Mouse (Mus musculus): ENCODE measurements around the gene Ecm1. TPM values are rescaled to one million over a fixed set of nuclear protein-coding genes. Genes with fewer than 3 reads are reported as not detected.

Ecm1 gene
- 23.7 and 35.8 TPM in 2 replicates for polyA plus RNA-seq (2015; fragmentation: Nextera tagmentation; extraction: Ambion mirVana)

DNA sequence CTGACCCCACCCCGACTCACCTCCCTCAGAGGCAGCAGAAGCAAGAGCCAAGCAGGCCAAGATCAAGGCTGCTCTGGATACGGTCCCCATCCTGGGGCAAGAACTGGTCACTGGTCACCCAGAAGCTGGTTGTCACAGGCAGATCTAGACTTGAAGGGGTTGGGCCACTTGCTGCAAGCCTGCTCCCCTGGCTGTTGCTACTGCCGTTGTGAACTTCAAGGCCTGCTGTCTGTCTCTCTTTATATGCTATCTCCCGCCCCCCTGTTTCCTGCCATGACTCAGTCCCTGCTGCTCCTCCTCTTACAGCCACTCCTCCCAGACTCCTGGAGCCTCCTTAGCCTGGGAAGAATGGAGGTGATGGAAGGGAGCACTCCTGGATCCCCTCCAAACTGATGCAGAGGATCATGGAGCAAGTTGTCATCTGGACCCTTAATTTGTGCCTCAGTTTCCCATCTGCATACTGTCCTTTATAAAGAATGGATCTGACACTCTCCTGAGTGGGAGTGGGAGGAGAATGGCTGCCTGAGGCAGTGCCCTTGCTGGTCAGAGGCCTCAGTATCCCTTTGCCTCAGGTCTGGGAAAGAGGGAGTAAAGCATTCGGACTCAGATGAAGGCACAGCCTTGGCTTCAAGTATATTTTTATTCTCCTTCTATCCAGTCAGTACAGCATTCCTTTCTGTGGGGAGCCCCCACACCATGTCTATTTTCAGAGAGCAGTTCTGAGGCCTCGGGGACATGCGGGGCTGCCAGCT lies at the start of gene Ecm1:
Gene Ecm1 (minus strand): TSS at position 217 of the 752 bp plus-strand sequence.
- Histone ChIP-seq H3K36me3 (peaks cover 70% of the 10 kb centered on the region), H3K4me2 (no peak within 1 kb of the TSS), H3K27me3 (no peaks in the 10 kb centered on the region), H3K27ac (peak within 1 kb of the TSS; percentile 27; the same call in 1 of the 2 replicates), H3K9ac (no peak within 1 kb of the TSS), H3K4me1 (0 out of 2 replicates have a peak, but pooled peaks cover 6% of the 10 kb centered on the region), H3K4me3 (no peak within 1 kb of the TSS), H3K9me3 (no peaks in the 10 kb centered on the region)
- 68% methylated on average over 7 of the region's 7 CpGs for WGBS
- ATAC-seq (ENCODE audit: insufficient number of reproducible peaks, low FRiP score, low TSS enrichment, low read depth) = 0 out of 2 replicates have a peak, but pooled peaks have one; percentile 13

DNA sequence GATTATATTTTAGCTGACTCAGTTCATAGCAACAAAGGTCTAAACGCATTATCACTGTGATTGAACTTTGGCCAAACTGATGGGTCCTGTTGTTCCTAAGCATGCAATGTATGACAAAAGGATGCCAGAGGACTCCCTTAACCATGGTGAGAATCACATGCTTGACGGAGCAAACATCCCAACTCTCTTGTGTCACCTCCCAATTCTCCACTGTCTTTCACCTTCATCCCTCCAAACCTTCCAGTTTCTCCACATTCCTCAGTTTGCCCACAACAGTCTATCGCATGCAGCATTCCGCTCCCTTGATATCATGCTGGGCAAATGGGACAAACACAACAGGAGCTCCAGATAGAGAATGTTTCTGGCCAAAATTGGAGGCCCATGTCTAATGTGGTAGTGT lies 46.1 kb upstream of the Ecm1 start:
- no peak overlapping the region for H3K4me3 ChIP-seq
- no peaks in the 10 kb centered on the region for H3K9me3 ChIP-seq
- ATAC-seq (ENCODE audit: insufficient number of reproducible peaks, low FRiP score, low TSS enrichment, low read depth) = no peak
- no peaks in the 10 kb centered on the region for H3K27me3 ChIP-seq
- no peak overlapping the region for H3K9ac ChIP-seq
- no peaks in the 10 kb centered on the region for H3K4me1 ChIP-seq
- H3K36me3 ChIP-seq = peaks cover 59% of the 10 kb centered on the region
- 85% methylated on average over 4 of the region's 4 CpGs for WGBS
- H3K4me2 ChIP-seq = no peak overlapping the region
- no peak overlapping the region for H3K27ac ChIP-seq

DNA sequence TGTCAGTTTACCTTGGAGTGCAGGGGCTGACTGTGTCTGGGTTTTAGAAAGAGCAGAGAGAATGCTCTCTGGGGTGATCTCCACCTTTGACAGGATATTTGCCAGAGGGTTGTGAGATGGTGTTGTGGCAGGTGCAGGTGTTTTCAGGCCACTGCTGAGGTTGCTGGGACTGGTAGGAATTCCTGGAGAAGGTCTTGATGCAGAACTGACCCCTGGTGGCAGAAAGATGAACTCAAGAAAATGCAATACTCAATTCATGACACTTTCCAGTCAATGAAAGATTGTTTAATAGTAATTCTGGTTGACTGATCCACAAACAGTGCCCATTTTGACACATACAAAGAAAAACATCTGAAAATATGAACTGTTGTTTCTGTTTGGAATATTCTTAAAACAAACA lies 32.6 kb upstream of the Ecm1 start:
- Histone ChIP-seq H3K4me3 (no peak overlapping the region), H3K4me1 (no peaks in the 10 kb centered on the region), H3K27ac (no peak overlapping the region), H3K9me3 (no peaks in the 10 kb centered on the region), H3K9ac (no peak overlapping the region), H3K4me2 (no peak overlapping the region), H3K27me3 (no peaks in the 10 kb centered on the region), H3K36me3 (peaks cover 63% of the 10 kb centered on the region)
- no peak for ATAC-seq (ENCODE audit: insufficient number of reproducible peaks, low FRiP score, low TSS enrichment, low read depth)

DNA sequence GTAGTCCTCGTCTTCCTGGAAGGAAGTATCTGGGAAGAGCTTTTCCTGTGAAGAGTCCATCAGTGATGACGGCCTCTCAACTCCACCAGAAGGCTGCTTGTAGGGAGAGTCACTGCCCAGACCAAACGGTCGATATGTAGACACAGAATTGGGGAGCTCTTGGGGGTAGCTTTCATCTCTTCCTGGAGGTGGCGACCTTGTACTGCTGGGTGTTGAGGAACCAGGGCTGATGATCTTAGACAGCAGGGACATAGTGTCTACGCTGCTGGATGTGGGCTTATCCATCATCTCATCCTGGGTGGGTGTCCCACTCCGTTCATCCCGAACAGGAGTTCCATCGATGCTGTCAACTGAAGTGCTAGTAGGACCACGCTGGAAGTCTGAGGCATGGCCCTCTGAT lies 26.2 kb upstream of the Ecm1 start:
- Histone ChIP-seq H3K9me3 (no peaks in the 10 kb centered on the region), H3K4me3 (no peak overlapping the region), H3K27me3 (no peaks in the 10 kb centered on the region), H3K4me1 (no peaks in the 10 kb centered on the region), H3K27ac (no peak overlapping the region), H3K9ac (no peak overlapping the region), H3K36me3 (peaks cover 76% of the 10 kb centered on the region), H3K4me2 (no peak overlapping the region)
- WGBS = 90% methylated on average over 10 of the region's 10 CpGs
- no peak for ATAC-seq (ENCODE audit: insufficient number of reproducible peaks, low FRiP score, low TSS enrichment, low read depth)

DNA sequence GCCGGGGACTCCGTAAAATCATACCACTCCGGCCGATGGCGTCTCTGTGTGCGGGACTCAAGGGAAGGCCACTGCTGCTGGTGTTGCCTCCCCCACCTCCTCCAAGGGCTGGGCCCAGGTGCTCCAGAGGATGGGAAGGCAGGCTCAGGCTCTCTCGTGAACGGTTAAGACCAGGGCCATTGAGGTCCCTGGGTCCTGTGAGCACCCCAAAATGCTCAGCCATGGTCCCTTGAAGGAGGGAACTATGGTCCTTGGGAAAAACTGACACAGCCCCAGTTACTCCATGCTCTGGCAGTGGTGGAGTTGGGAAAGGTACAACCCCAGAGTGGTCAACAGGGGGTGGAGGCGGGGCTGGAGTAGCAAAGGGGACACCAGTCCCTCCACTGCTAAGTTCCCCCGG lies 24.4 kb upstream of the Ecm1 start:
- H3K4me1 ChIP-seq = no peaks in the 10 kb centered on the region
- ATAC-seq (ENCODE audit: insufficient number of reproducible peaks, low FRiP score, low TSS enrichment, low read depth) = no peak
- peaks cover 63% of the 10 kb centered on the region for H3K36me3 ChIP-seq
- no peak overlapping the region for H3K4me3 ChIP-seq
- no peak overlapping the region for H3K4me2 ChIP-seq
- H3K27ac ChIP-seq = no peak overlapping the region
- WGBS = 83% methylated on average over 10 of the region's 10 CpGs
- no peaks in the 10 kb centered on the region for H3K9me3 ChIP-seq
- no peak overlapping the region for H3K9ac ChIP-seq
- H3K27me3 ChIP-seq = no peaks in the 10 kb centered on the region

DNA sequence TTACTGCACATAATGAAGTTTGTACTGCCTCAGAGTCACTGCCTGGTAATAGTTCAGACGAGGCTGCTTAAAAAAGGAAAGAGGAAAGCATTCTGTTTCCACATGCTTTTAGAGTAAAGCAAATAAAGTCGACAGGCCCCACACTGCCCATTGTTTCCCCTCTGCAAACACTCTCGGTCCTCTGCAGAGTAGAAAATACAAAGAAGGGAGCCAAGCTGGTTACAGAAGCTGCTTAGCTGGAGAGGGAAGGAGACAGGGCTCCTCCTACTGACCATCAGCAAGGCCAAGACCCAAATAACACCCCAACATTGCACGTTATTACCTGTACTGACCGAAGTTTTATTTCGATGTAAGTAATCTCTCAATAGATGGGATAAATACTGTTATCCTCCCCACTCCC lies 23.6 kb upstream of the Ecm1 start:
- H3K9ac ChIP-seq = no peak overlapping the region
- H3K4me1 ChIP-seq = no peaks in the 10 kb centered on the region
- no peak overlapping the region for H3K27ac ChIP-seq
- peaks cover 54% of the 10 kb centered on the region for H3K36me3 ChIP-seq
- H3K4me2 ChIP-seq = no peak overlapping the region
- H3K4me3 ChIP-seq = no peak overlapping the region
- ATAC-seq (ENCODE audit: insufficient number of reproducible peaks, low FRiP score, low TSS enrichment, low read depth) = no peak
- H3K27me3 ChIP-seq = no peaks in the 10 kb centered on the region
- WGBS = 75% methylated on average over 6 of the region's 6 CpGs
- no peaks in the 10 kb centered on the region for H3K9me3 ChIP-seq

DNA sequence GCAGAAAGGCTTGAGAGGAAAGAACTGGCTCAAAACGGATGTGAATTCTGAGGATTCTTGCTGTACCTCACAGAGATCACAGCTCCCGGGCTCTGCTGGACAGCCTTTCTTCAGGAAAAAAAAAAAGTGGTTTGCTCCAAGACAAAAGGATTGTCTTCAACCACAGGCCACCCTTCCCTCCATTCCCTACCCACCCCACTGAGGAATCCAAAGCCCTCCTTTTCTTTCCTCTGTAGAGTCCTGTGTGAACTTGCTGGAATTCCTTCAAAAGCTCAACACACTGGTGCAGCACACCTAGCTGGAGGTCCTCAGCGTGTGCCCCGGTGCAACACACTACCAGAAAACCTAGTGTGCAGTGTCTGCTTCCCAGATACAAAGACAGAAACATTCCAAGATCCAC lies 22.4 kb upstream of the Ecm1 start:
- WGBS = 76% methylated on average over 4 of the region's 4 CpGs
- H3K4me2 ChIP-seq = no peak overlapping the region

DNA sequence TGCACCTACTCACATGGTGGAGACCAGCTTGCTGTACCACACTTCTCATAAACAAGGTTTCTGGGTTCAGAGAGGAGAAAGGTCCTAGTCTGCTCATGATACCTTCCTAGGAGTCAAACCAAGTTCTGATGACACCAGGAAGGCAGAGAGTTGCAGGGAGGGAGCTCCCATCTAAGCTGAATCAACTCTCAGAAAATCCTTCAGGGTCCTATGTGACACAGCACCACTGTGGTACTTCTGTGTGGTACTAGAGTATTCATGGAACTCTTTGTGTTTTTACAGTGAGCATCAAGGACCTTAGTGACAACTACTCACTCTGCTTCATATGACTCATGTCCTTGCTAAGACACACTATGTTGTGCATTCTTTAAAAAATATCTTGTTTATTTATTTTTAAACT lies 21.3 kb upstream of the Ecm1 start:
- no peaks in the 10 kb centered on the region for H3K9me3 ChIP-seq
- H3K9ac ChIP-seq = no peak overlapping the region
- H3K4me3 ChIP-seq = no peak overlapping the region
- no peak for ATAC-seq (ENCODE audit: insufficient number of reproducible peaks, low FRiP score, low TSS enrichment, low read depth)
- no peak overlapping the region for H3K27ac ChIP-seq
- H3K4me1 ChIP-seq = no peaks in the 10 kb centered on the region
- H3K27me3 ChIP-seq = no peaks in the 10 kb centered on the region
- peaks cover 38% of the 10 kb centered on the region for H3K36me3 ChIP-seq
- H3K4me2 ChIP-seq = no peak overlapping the region

More for the DNA sequence above, 22.4 kb upstream of the Ecm1 start:
- H3K9me3 ChIP-seq = no peaks in the 10 kb centered on the region
- H3K36me3 ChIP-seq = peaks cover 49% of the 10 kb centered on the region
- H3K4me3 ChIP-seq = no peak overlapping the region
- H3K4me1 ChIP-seq = no peaks in the 10 kb centered on the region
- H3K27ac ChIP-seq = no peak overlapping the region
- no peak overlapping the region for H3K9ac ChIP-seq
- no peaks in the 10 kb centered on the region for H3K27me3 ChIP-seq
- no peak for ATAC-seq (ENCODE audit: insufficient number of reproducible peaks, low FRiP score, low TSS enrichment, low read depth)

DNA sequence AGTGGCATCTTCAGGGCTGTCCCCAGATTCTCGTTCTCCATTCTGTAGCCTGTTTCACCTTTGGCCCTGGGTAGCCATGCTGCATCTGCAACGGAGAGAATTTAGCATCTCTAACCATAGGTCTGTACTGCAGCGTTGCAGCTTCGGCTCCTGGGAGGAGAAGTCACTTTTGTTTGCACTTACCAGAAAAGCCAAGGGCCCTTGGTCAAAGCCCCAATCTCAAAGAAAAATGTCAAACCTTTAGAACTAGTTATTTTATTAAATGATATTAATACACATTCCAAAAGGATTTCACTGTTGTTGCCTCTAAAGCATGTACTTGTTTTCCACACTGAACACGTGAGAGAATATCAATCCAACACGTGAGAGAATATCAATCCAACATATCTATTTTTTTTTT lies 20.7 kb upstream of the Ecm1 start, which contains the start of gene Tars2:
Gene Tars2 (minus strand): TSS at position 101 of the 400 bp plus-strand sequence.
- no peaks in the 10 kb centered on the region for H3K4me1 ChIP-seq
- WGBS = 85% methylated on average over 6 of the region's 6 CpGs
- no peak for ATAC-seq (ENCODE audit: insufficient number of reproducible peaks, low FRiP score, low TSS enrichment, low read depth)
- no peak within 1 kb of the TSS for H3K4me3 ChIP-seq
- no peaks in the 10 kb centered on the region for H3K9me3 ChIP-seq
- H3K4me2 ChIP-seq = no peak within 1 kb of the TSS
- H3K27me3 ChIP-seq = no peaks in the 10 kb centered on the region
- no peak within 1 kb of the TSS for H3K9ac ChIP-seq
- no peak within 1 kb of the TSS for H3K27ac ChIP-seq
- H3K36me3 ChIP-seq = peaks cover 32% of the 10 kb centered on the region

DNA sequence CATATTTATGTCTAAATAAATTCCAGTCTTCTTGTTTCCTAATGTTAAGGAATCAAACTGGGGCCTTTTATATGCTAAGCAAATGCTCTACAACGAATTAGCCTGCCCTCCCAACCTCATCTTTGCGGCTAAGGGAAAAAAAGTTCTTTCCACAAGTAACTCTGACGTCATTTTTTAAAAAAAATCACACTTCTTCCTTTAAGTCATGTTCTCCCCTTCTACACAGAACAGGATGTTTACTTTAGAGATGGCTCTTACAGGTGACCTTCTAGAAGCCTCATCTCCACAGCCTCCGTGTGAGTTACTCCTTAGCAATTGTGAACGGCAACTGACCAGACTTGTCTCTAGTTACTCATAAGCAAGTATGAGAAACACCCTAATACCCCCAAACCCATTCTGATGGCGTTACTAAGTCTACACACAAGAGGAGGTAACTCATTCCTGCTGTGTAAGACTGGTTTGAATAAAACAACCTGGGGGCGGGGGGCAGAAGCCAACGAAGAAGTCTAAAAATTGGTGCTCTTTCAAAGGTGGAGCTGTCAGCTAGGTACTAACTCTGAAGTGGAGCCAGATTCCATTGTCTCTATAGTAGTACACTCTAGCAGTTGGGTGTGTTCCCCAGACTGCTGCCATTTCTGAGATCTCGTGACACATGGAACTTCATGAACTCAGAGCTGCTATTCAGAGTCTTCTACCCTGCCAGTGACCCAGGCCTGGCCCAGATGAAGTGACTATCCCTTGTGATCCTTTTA lies 19.3 kb upstream of the Ecm1 start:
- no peak for ATAC-seq (ENCODE audit: insufficient number of reproducible peaks, low FRiP score, low TSS enrichment, low read depth)
- 50% methylated on average over 9 of the region's 9 CpGs for WGBS
- Histone ChIP-seq H3K36me3 (peaks cover 18% of the 10 kb centered on the region), H3K4me1 (0 out of 2 replicates have a peak, but pooled peaks cover 6% of the 10 kb centered on the region), H3K9ac (no peak overlapping the region), H3K27ac (no peak overlapping the region), H3K27me3 (no peaks in the 10 kb centered on the region), H3K4me3 (no peak overlapping the region), H3K9me3 (no peaks in the 10 kb centered on the region), H3K4me2 (no peak overlapping the region)

DNA sequence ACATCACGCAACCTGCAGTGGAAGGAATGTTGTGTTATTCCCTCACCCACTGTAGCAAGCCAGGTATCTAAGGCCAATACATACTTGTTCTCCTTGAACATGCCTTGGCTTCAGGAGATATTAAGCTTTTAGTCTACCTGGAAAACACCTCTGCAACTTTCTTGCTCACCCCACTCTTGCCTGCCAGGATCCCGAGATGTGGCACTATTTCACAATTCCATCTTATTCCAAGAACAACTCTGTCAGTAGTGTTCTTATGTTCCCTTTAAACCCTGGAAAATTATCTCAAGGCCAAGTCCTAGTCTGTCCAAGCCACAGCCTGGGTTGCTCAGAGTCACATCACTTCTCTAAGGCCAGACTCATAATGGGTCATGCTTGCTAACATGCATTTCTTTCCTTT lies 17.4 kb upstream of the Ecm1 start:
- H3K4me3 ChIP-seq = no peak overlapping the region
- ATAC-seq (ENCODE audit: insufficient number of reproducible peaks, low FRiP score, low TSS enrichment, low read depth) = no peak

More for the DNA sequence above, 17.4 kb upstream of the Ecm1 start:
- Histone ChIP-seq H3K4me1 (0 out of 2 replicates have a peak, but pooled peaks cover 6% of the 10 kb centered on the region), H3K9ac (no peak overlapping the region), H3K4me2 (no peak overlapping the region), H3K9me3 (no peaks in the 10 kb centered on the region), H3K36me3 (peaks cover 13% of the 10 kb centered on the region), H3K27ac (no peak overlapping the region), H3K27me3 (no peaks in the 10 kb centered on the region)
- 89% methylated on average over 2 of the region's 2 CpGs for WGBS
